Mouse (Mus musculus) forebrain, embryonic 16.5 days (tissue): Measurements from ENCODE around the gene Rnf217. TPM values are rescaled to one million over a fixed set of nuclear protein-coding genes. Genes with fewer than 3 reads are reported as not detected.
A peak's percentile ranks its signal among the peaks of the same experiment; 100 is the strongest.

ENCODE experiments used
- ATAC-seq: fragments of 200-750 bp; cut with Nextera tagmentation; 2 replicates; pipeline ENCODE4 v1.8.0; 2017; ENCODE audit warnings: mild to moderate bottlenecking, moderate library complexity
- H3K27ac ChIP-seq: fragments of 300-500 bp; sonication (generic); 2 replicates; pipeline ENCODE4 v1.5.1; 2014; ENCODE audit warnings: low read length, control low read depth
- H3K27me3 ChIP-seq: fragments of 300-500 bp; sonication (generic); replicated peaks from 2 replicates; pipeline ENCODE4 v1.6.1; 2014; ENCODE audit warnings: low read length; ENCODE audit not compliant: control insufficient read depth, insufficient read depth
- H3K36me3 ChIP-seq: fragments of 300-500 bp; sonication (generic); 2 replicates; pipeline ENCODE4 v1.6.1; 2014; ENCODE audit not compliant: control insufficient read depth, insufficient read depth
- H3K4me1 ChIP-seq: fragments of 300-500 bp; sonication (generic); replicated peaks from 2 replicates; pipeline ENCODE4 v1.6.1; 2014; ENCODE audit warnings: low read length; ENCODE audit not compliant: control insufficient read depth, insufficient read depth
- H3K4me2 ChIP-seq: fragments of 300-500 bp; sonication (generic); 2 replicates; pipeline ENCODE4 v1.6.1; 2014; ENCODE audit warnings: mild to moderate bottlenecking, low read length, control low read depth
- H3K4me3 ChIP-seq: fragments of 300-500 bp; sonication (generic); replicated peaks from 2 replicates; pipeline ENCODE4 v1.5.1; 2014; ENCODE audit warnings: mild to moderate bottlenecking, low read length, control low read depth
- H3K9ac ChIP-seq: fragments of 300-500 bp; sonication (generic); replicated peaks from 2 replicates; pipeline ENCODE4 v1.6.1; 2014; ENCODE audit warnings: low read depth, low read length, control low read depth
- H3K9me3 ChIP-seq: fragments of 300-500 bp; sonication (generic); 2 replicates; pipeline ENCODE4 v1.6.1; 2016; ENCODE audit warnings: low read length; ENCODE audit not compliant: control insufficient read depth
- WGBS: fragments of 180-500 bp; shearing (Covaris S2); extraction: QIAGEN DNeasy Blood & Tissue Kit; methylation state at CpG from one replicate; pipeline ENCODE4 v1.1.7; 2014; 5-methylcytosine and 5-hydroxymethylcytosine counted together
- polyA plus RNA-seq: library from polyadenylated mRNA; unstranded; fragments of >200 nt; fragmentation: Nextera tagmentation; extraction: Ambion mirVana; gene quantifications from 2 replicates; pipeline ENCODE4 v1.2.1, GENCODE M21; 2015

Gene Rnf217
- polyA plus RNA-seq, 1 experiment from 2014 or later, result 2.0 TPM

DNA sequence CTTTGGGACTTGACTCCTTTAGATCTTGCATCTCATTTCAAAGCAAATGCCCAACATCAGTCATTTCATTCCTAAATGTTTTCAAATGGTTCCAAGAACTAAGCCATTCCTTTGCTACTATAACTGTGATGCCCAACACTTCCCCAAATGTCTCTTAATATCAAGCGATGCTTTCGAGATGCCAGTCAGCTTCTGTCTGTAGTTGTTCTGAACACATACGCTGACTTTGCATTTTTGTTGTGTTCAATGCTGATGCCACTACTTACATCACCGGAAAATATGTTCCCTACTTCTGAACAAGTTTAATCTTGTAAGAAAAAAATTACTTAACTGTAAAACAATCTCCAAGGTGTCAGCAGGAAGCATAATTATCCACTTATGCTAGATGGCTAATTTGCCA is 68.5 kb downstream of the Rnf217 start:
- H3K4me1 ChIP-seq, result no peaks in the 10 kb centered on the region; the same call in 1 of the 2 replicates
- H3K27ac ChIP-seq, result no peak overlapping the region
- no peak overlapping the region for H3K4me3 ChIP-seq
- 88% methylated on average over 4 of the region's 4 CpGs for WGBS
- H3K27me3 ChIP-seq, result no peaks in the 10 kb centered on the region
- no peak for ATAC-seq
- no peaks in the 10 kb centered on the region for H3K36me3 ChIP-seq
- no peak overlapping the region for H3K4me2 ChIP-seq
- H3K9ac ChIP-seq, result no peak overlapping the region
- H3K9me3 ChIP-seq, result no peaks in the 10 kb centered on the region

DNA sequence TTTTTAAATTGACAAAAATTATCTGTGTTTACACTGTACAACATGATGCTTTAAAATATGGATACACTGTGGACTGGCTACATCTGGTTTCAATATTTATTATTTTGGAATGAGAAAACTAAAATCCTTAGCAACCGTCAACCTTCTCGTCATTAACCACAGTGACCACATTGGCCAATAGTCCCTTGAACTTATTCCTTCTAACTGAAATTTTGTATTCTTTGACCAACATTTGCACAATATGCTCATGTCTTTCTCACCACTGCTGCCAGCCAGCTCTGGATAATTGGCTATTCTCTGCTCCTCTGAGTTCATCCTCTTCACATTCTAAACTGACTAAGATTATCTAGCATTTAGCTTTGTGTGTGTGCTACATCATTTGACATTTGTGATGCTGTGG is 69.6 kb downstream of the Rnf217 start:
- H3K9me3 ChIP-seq, result no peaks in the 10 kb centered on the region
- H3K9ac ChIP-seq, result no peak overlapping the region
- H3K4me2 ChIP-seq, result no peak overlapping the region
- no peaks in the 10 kb centered on the region; the same call in 1 of the 2 replicates for H3K4me1 ChIP-seq
- H3K27ac ChIP-seq, result no peak overlapping the region
- 86% methylated on average over 2 of the region's 2 CpGs for WGBS
- H3K36me3 ChIP-seq, result no peaks in the 10 kb centered on the region
- ATAC-seq, result no peak
- H3K27me3 ChIP-seq, result no peaks in the 10 kb centered on the region
- H3K4me3 ChIP-seq, result no peak overlapping the region

DNA sequence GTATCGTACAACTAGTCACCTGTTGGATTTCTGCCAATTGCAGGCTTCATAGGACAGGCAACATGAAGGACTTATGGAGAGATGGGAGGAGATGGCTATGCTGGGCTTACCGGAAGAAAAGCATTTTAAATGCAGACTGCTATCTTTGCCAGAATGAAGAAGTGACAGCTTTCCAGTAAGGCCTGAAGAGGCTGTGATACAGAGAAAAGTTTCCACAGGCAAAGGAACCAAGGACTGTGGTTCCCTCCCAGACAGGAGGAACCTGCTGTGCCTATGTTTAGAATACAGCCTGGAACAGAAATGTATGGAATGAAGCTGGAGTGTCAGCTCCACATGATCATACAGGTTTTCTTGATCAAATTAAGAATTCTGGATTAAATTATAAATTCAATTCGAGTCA is 70.3 kb downstream of the Rnf217 start:
- Histone ChIP-seq H3K27ac (no peak overlapping the region), H3K4me1 (no peaks in the 10 kb centered on the region; the same call in 1 of the 2 replicates), H3K9me3 (no peaks in the 10 kb centered on the region), H3K4me2 (no peak overlapping the region), H3K36me3 (no peaks in the 10 kb centered on the region), H3K9ac (no peak overlapping the region), H3K4me3 (no peak overlapping the region), H3K27me3 (no peaks in the 10 kb centered on the region)
- 74% methylated on average over 3 of the region's 3 CpGs for WGBS
- ATAC-seq, result no peak

DNA sequence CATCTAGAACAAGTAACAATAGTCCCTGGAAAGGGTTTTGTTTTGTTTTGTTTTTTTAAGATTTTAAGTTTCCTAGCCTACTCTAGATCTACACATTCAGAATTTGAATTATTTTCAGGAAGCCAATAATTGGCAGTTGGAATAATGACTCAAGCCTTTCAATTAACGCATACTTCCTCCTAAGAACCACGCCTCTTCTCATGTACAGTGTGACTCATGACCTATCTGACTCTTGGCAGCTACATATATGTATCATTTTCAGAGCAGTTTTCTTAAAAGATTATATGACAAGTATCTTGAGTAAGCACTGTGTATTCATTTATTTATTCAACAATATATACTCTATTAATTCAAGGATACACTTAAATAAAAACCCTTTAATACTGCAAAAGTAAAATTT is 70.7 kb downstream of the Rnf217 start:
- no peaks in the 10 kb centered on the region for H3K36me3 ChIP-seq
- no peak overlapping the region for H3K4me2 ChIP-seq
- no peak overlapping the region for H3K9ac ChIP-seq
- no peaks in the 10 kb centered on the region; the same call in 1 of the 2 replicates for H3K4me1 ChIP-seq
- 91% methylated on average over 2 of the region's 2 CpGs for WGBS
- H3K4me3 ChIP-seq, result no peak overlapping the region
- H3K27ac ChIP-seq, result no peak overlapping the region
- H3K9me3 ChIP-seq, result no peaks in the 10 kb centered on the region
- H3K27me3 ChIP-seq, result no peaks in the 10 kb centered on the region
- ATAC-seq, result no peak

DNA sequence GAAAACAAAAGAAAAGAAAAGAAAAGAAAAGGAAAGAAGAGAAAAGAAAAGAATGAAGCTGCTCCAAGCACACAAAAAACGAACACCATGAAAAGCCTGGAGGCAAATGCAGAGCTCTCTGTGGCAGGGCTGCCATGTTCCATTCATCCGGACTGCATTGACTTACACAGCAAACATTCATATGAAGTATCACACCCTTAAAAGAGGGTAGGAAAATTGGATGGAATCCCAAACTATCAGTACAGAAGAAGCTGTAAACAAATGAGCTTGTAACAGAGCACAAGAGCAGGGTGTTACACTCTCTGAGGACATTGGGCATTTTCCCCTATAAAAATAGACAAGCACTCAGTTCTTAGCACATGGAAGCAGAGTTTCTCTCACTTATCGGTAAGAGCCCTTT is 71.8 kb downstream of the Rnf217 start:
- ATAC-seq, result 0 out of 2 replicates have a peak, but pooled peaks have one; percentile 23

DNA sequence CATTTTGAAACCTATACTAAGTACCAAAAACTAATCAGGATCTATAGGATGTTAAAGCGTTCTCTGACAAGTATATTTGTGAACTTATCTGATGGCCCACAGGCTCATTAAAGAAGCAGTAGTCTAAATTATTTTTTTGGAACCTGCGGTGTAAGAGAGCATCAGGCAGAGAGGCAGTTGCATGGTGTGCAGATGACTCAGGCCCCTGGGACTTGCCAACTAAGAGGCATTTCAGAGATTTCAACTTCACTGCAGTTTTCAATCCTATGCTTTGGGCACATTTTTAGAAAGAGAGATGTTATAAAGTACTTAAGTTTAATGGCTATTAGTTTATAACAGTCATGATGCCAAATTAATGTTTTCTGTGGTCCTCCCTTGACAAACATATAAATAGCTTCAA is 73.9 kb downstream of the Rnf217 start:
- no peaks in the 10 kb centered on the region for H3K9me3 ChIP-seq
- WGBS, result 97% methylated on average over 2 of the region's 2 CpGs
- H3K27me3 ChIP-seq, result no peaks in the 10 kb centered on the region
- ATAC-seq, result no peak
- no peaks in the 10 kb centered on the region for H3K36me3 ChIP-seq
- no peak overlapping the region for H3K27ac ChIP-seq
- no peak overlapping the region for H3K4me3 ChIP-seq
- no peak overlapping the region for H3K9ac ChIP-seq
- H3K4me2 ChIP-seq, result no peak overlapping the region
- no peaks in the 10 kb centered on the region; the same call in 1 of the 2 replicates for H3K4me1 ChIP-seq

More for the DNA sequence above, 71.8 kb downstream of the Rnf217 start:
- H3K27ac ChIP-seq, result no peak overlapping the region
- no peak overlapping the region for H3K4me2 ChIP-seq
- H3K27me3 ChIP-seq, result no peaks in the 10 kb centered on the region
- H3K9me3 ChIP-seq, result no peaks in the 10 kb centered on the region
- H3K4me3 ChIP-seq, result no peak overlapping the region
- no peak overlapping the region for H3K9ac ChIP-seq
- H3K4me1 ChIP-seq, result no peaks in the 10 kb centered on the region; the same call in 1 of the 2 replicates
- no peaks in the 10 kb centered on the region for H3K36me3 ChIP-seq
- 43% methylated on average over 3 of the region's 3 CpGs for WGBS

DNA sequence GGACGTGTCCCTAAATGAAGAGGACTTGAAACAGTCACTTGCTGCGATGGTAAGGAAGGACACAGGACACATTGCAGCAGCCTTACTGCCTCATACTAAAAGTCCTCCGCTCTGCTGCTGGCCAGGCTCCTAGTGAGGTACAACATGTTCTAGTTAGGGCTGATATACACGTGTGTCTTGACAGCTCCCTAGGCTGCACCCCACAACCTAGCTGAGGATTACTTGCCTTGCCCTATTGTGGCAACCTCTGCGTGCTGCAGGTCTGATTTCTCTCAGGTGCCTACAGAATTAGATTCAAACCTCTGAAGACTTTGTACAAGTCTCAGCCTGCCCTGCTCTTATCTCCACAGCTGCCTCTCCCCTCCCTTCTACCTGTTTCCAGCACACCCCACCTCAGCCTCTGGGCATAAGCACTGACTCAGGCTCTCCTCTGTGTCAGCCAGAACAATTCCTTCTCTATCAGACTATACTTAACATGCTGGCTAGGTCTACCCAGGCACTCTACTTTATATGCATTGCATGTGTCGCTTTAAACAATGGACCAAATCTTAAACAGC is 75.6 kb downstream of the Rnf217 start:
- H3K4me2 ChIP-seq, result no peak overlapping the region
- no peak for ATAC-seq
- H3K27me3 ChIP-seq, result no peaks in the 10 kb centered on the region
- H3K9me3 ChIP-seq, result no peaks in the 10 kb centered on the region
- WGBS, result 87% methylated on average over 6 of the region's 6 CpGs
- H3K9ac ChIP-seq, result no peak overlapping the region
- no peak overlapping the region for H3K27ac ChIP-seq
- no peak overlapping the region for H3K4me3 ChIP-seq
- no peaks in the 10 kb centered on the region for H3K36me3 ChIP-seq
- no peaks in the 10 kb centered on the region; the same call in 1 of the 2 replicates for H3K4me1 ChIP-seq

DNA sequence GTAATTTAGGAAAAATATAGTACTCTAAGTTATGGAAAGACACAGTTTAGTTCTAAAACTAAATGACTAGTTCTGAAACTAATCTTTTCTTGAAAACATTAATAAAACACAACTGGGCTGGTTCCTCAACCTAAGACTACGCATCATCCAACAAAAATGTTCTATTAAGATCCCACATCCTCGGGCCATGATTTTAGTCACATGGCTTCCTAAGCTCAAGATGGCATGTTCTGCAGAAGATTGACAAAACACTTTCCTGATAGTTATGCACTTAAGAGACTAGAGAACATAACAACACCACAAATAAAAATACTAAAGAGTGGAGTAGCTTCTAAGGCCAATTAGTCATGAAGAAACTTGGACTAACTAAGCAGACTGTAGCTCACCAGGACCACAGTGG is 76.2 kb downstream of the Rnf217 start:
- H3K4me3 ChIP-seq, result no peak overlapping the region
- H3K4me1 ChIP-seq, result no peaks in the 10 kb centered on the region; the same call in 1 of the 2 replicates
- 91% methylated on average over 2 of the region's 2 CpGs for WGBS
- no peaks in the 10 kb centered on the region for H3K36me3 ChIP-seq
- H3K27me3 ChIP-seq, result no peaks in the 10 kb centered on the region
- no peak for ATAC-seq
- H3K4me2 ChIP-seq, result no peak overlapping the region
- no peak overlapping the region for H3K9ac ChIP-seq
- no peaks in the 10 kb centered on the region for H3K9me3 ChIP-seq
- H3K27ac ChIP-seq, result no peak overlapping the region

DNA sequence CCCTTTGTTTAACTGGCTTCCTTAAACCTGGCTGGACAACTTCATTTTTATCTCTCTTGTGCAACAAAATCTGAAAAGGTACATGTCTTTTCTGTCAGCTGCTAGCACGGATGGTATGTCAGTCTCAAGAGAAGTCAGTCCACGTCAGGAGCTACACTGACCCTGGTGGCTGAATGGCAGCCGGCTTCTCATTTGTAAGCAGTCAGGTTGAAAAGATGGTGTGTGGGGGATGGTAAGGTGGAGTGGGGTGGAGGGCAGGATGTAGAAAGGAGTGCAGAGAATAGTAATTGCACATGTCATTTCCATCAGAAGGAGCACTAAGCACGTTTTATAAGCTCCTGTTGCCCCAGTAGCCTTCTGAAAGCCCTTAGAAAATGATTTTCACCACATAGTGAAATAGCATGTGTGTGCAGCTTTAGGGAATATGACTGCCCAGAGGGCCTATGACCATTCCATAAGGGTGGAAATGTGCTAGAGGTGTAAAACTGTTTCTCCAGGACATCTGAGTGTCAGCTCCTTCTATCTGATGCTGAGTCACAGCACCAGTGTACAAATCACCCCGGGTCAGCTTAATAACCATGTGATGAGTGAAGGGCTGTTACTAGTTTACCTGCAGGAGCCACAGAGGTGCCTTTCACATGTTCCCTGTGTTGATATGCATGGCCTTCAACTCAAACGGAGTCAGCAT is 80.5 kb downstream of the Rnf217 start:
- Histone ChIP-seq H3K27me3 (no peaks in the 10 kb centered on the region), H3K4me1 (no peaks in the 10 kb centered on the region), H3K9ac (no peak overlapping the region), H3K4me2 (no peak overlapping the region), H3K9me3 (no peaks in the 10 kb centered on the region), H3K36me3 (no peaks in the 10 kb centered on the region), H3K27ac (no peak overlapping the region), H3K4me3 (no peak overlapping the region)
- no peak for ATAC-seq
- 29% methylated on average over 6 of the region's 6 CpGs for WGBS
